Mouse (Mus musculus): ENCODE results near the gene Slc10a3. TPM values are rescaled to one million over a fixed set of nuclear protein-coding genes. Genes with fewer than 3 reads are reported as not detected.
A peak's percentile ranks its signal among the peaks of the same experiment; 100 is the strongest.
"Not testable (repeated sequence)": the region's sequence is repeated elsewhere in the genome, so short reads cannot be mapped to it uniquely, and the experiment has no call there.

Gene Slc10a3
- polyA plus RNA-seq, 1 experiment from 2014 or later = 23.2 TPM

- 10% methylated on average over 36 of the region's 49 CpGs for WGBS
- no peaks in the 10 kb centered on the region for H3K4me1 ChIP-seq (ENCODE audit: insufficient read depth)
These were observed 4.8 kb downstream of the Slc10a3 start for GRCm38 (mm10) chrX:74368209-74368909.

GRCm38 (mm10) chrX:74367512-74367911 is 5.6 kb downstream of the Slc10a3 start:
- no peak for TF ChIP-seq CTCF (IDR thresholded peaks at IDR 0.05; ENCODE audit: low read depth)
- Histone ChIP-seq H3K36me3 (ENCODE audit: insufficient read depth) (no peaks in the 10 kb centered on the region), H3K4me1 (ENCODE audit: insufficient read depth) (no peaks in the 10 kb centered on the region), H3K27me3 (ENCODE audit: insufficient read depth, low read length) (no peaks in the 10 kb centered on the region), H3K4me2 (peak overlapping the region; percentile 59), H3K27ac (ENCODE audit: low read depth) (no peak overlapping the region), H3K9ac (peak overlapping the region; percentile 77), H3K9me3 (ENCODE audit: low read depth, low read length) (no peaks in the 10 kb centered on the region), H3K4me3 (ENCODE audit: low read depth, low read length) (peak overlapping the region; percentile 57)
- ATAC-seq (ENCODE audit: insufficient read depth) (no peak), DNase-seq (no peak)
- WGBS = 57% methylated on average over 10 of the region's 10 CpGs

More at GRCm38 (mm10) chrX:74368209-74368909, 4.8 kb downstream of the Slc10a3 start:
- H3K27ac ChIP-seq (ENCODE audit: low read depth) = peak overlapping the region; percentile 73
- no peaks in the 10 kb centered on the region for H3K9me3 ChIP-seq (ENCODE audit: low read depth, low read length)
- peak overlapping the region; percentile 77 for H3K9ac ChIP-seq
- peak overlapping the region; percentile 59 for H3K4me2 ChIP-seq
- DNase-seq = peak; percentile 82
- H3K27me3 ChIP-seq (ENCODE audit: insufficient read depth, low read length) = no peaks in the 10 kb centered on the region
- peak; percentile 81 for ATAC-seq (ENCODE audit: insufficient read depth)
- H3K4me3 ChIP-seq (ENCODE audit: low read depth, low read length) = peak overlapping the region; percentile 57
- no peaks in the 10 kb centered on the region for H3K36me3 ChIP-seq (ENCODE audit: insufficient read depth)
- TF ChIP-seq CTCF (IDR thresholded peaks at IDR 0.05; ENCODE audit: low read depth) = peak; percentile 47

- ATAC-seq (ENCODE audit: insufficient read depth) = no peak
- TF ChIP-seq CTCF (IDR thresholded peaks at IDR 0.05; ENCODE audit: low read depth) = no peak
- no peaks in the 10 kb centered on the region for H3K27me3 ChIP-seq (ENCODE audit: insufficient read depth, low read length)
- H3K9me3 ChIP-seq (ENCODE audit: low read depth, low read length) = no peaks in the 10 kb centered on the region
- no peak overlapping the region for H3K4me3 ChIP-seq (ENCODE audit: low read depth, low read length)
- WGBS = 36% methylated on average over 11 of the region's 11 CpGs
- no peaks in the 10 kb centered on the region for H3K4me1 ChIP-seq (ENCODE audit: insufficient read depth)
- no peak overlapping the region for H3K9ac ChIP-seq
- H3K4me2 ChIP-seq = no peak overlapping the region
- DNase-seq = peak; percentile 30
- no peak overlapping the region for H3K27ac ChIP-seq (ENCODE audit: low read depth)
- H3K36me3 ChIP-seq (ENCODE audit: insufficient read depth) = no peaks in the 10 kb centered on the region
These were observed 14.0 kb downstream of the Slc10a3 start for GRCm38 (mm10) chrX:74359171-74359570.

- ATAC-seq (ENCODE audit: insufficient read depth); H3K4me3 ChIP-seq (ENCODE audit: low read depth, low read length); H3K27me3 ChIP-seq (ENCODE audit: insufficient read depth, low read length); H3K27ac ChIP-seq (ENCODE audit: low read depth); H3K4me2 ChIP-seq; H3K9me3 ChIP-seq (ENCODE audit: low read depth, low read length); H3K9ac ChIP-seq; H3K4me1 ChIP-seq (ENCODE audit: insufficient read depth); DNase-seq; H3K36me3 ChIP-seq (ENCODE audit: insufficient read depth): not testable (repeated sequence)
- whole genome bisulfite sequencing = 77% methylated on average over 3 of the region's 3 CpGs
These were observed 16.1 kb downstream of the Slc10a3 start for GRCm38 (mm10) chrX:74357069-74357468.

- TF ChIP-seq CTCF (IDR thresholded peaks at IDR 0.05; ENCODE audit: low read depth) = no peak
- H3K36me3 ChIP-seq (ENCODE audit: insufficient read depth) = no peaks in the 10 kb centered on the region
- peak within 1 kb of the TSS; percentile 67 for H3K4me2 ChIP-seq
- peak; percentile 87 for DNase-seq
- no peaks in the 10 kb centered on the region for H3K4me1 ChIP-seq (ENCODE audit: insufficient read depth)
- no peaks in the 10 kb centered on the region for H3K9me3 ChIP-seq (ENCODE audit: low read depth, low read length)
- no peak within 1 kb of the TSS for H3K27ac ChIP-seq (ENCODE audit: low read depth)
- H3K4me3 ChIP-seq (ENCODE audit: low read depth, low read length) = peak within 1 kb of the TSS; percentile 47
- ATAC-seq (ENCODE audit: insufficient read depth) = peak; percentile 89
- H3K9ac ChIP-seq = peak within 1 kb of the TSS; percentile 48
- WGBS = 27% methylated on average over 11 of the region's 22 CpGs
- no peaks in the 10 kb centered on the region for H3K27me3 ChIP-seq (ENCODE audit: insufficient read depth, low read length)
These were observed 19.7 kb downstream of the Slc10a3 start, which contains the start of gene Lage3 for GRCm38 (mm10) chrX:74353467-74353770. Gene Lage3, minus strand, starts transcription at chrX:74353618.

GRCm38 (mm10) chrX:74352645-74353466 is 20.3 kb downstream of the Slc10a3 start:
- Histone ChIP-seq H3K4me3 (ENCODE audit: low read depth, low read length) (peak overlapping the region; percentile 47), H3K9ac (peak overlapping the region; percentile 48), H3K9me3 (ENCODE audit: low read depth, low read length) (no peaks in the 10 kb centered on the region), H3K36me3 (ENCODE audit: insufficient read depth) (no peaks in the 10 kb centered on the region), H3K4me1 (ENCODE audit: insufficient read depth) (no peaks in the 10 kb centered on the region), H3K27me3 (ENCODE audit: insufficient read depth, low read length) (no peaks in the 10 kb centered on the region), H3K4me2 (peak overlapping the region; percentile 67), H3K27ac (ENCODE audit: low read depth) (no peak overlapping the region)
- peak; percentile 4 for DNase-seq
- peak; percentile 72 for ATAC-seq (ENCODE audit: insufficient read depth)
- TF ChIP-seq CTCF (IDR thresholded peaks at IDR 0.05; ENCODE audit: low read depth) = no peak
- WGBS = 20% methylated on average over 13 of the region's 13 CpGs
